Mouse (Mus musculus) liver, embryonic 14.5 days (tissue): Measurements from ENCODE around the gene Kcnma1.

Source experiments
- CTCF ChIP-seq: IDR thresholded peaks from 2 replicates; pipeline ENCODE4 v1.5.1; 2016; ENCODE audit warnings: antibody characterized with exemption, low read depth, control low read depth
- EP300 ChIP-seq: IDR thresholded peaks from 2 replicates; pipeline ENCODE4 v1.6.1; 2016; ENCODE audit warnings: antibody characterized with exemption, low read depth

GRCm38 (mm10) chr14:24006276-24006675 is 8.0 kb downstream of the Kcnma1 start:
- no peak for TF ChIP-seq CTCF
- no peak for TF ChIP-seq EP300
